Mouse (Mus musculus) hindbrain, embryonic 14.5 days (tissue): ENCODE measurements around the gene Fam124a. TPM values are rescaled to one million over a fixed set of nuclear protein-coding genes. Genes with fewer than 3 reads are reported as not detected.
"Not testable (repeated sequence)": the region's sequence is repeated elsewhere in the genome, so short reads cannot be mapped to it uniquely, and the experiment has no call there.

ENCODE experiments used
- ATAC-seq: fragments of 200-750 bp; cut with Nextera tagmentation; 2 replicates; pipeline ENCODE4 v1.8.0; 2017; ENCODE audit warnings: moderate number of reproducible peaks, mild to moderate bottlenecking, moderate TSS enrichment, moderate library complexity; ENCODE audit not compliant: low FRiP score
- DNase-seq: peaks from one replicate; pipeline ENCODE4 v3.0.0-alpha.2; 2015; ENCODE audit warnings: low spot score
- H3K27ac ChIP-seq: fragments of 300-500 bp; sonication (generic); 2 replicates; pipeline ENCODE4 v1.5.1; 2014; ENCODE audit warnings: mild to moderate bottlenecking, moderate library complexity
- H3K27me3 ChIP-seq: fragments of 300-500 bp; sonication (generic); 2 replicates; pipeline ENCODE4 v1.6.1; 2014; ENCODE audit warnings: mild to moderate bottlenecking, low read length, mixed read lengths; ENCODE audit not compliant: control insufficient read depth, insufficient read depth
- H3K36me3 ChIP-seq: fragments of 300-500 bp; sonication (generic); replicated peaks from 2 replicates; pipeline ENCODE4 v1.6.1; 2014; ENCODE audit not compliant: control insufficient read depth, insufficient read depth
- H3K4me1 ChIP-seq: fragments of 300-500 bp; sonication (generic); replicated peaks from 2 replicates; pipeline ENCODE4 v1.6.1; 2014; ENCODE audit warnings: antibody characterized with exemption, low read length, mixed read lengths; ENCODE audit not compliant: control insufficient read depth, insufficient read depth
- H3K4me2 ChIP-seq: fragments of 300-500 bp; sonication (generic); replicated peaks from 2 replicates; pipeline ENCODE4 v1.6.1; 2014; ENCODE audit warnings: mild to moderate bottlenecking, moderate library complexity
- H3K4me3 ChIP-seq: fragments of 300-500 bp; sonication (generic); replicated peaks from 2 replicates; pipeline ENCODE4 v1.5.1; 2014; ENCODE audit warnings: mild to moderate bottlenecking, low read length
- H3K9ac ChIP-seq: fragments of 300-500 bp; sonication (generic); 2 replicates; pipeline ENCODE4 v1.6.1; 2014
- H3K9me3 ChIP-seq: fragments of 300-500 bp; sonication (generic); 2 replicates; pipeline ENCODE4 v1.6.1; 2016; ENCODE audit warnings: low read length; ENCODE audit not compliant: control insufficient read depth
- WGBS: fragments of 180-500 bp; shearing (Covaris S2); extraction: QIAGEN DNeasy Blood & Tissue Kit; methylation state at CpG from one replicate; pipeline ENCODE4 v1.1.7; 2014; 5-methylcytosine and 5-hydroxymethylcytosine counted together
- polyA plus RNA-seq: library from polyadenylated mRNA; unstranded; fragments of >200 nt; fragmentation: Nextera tagmentation; extraction: Ambion mirVana; gene quantifications from 2 replicates; pipeline ENCODE4 v1.2.1, GENCODE M21; 2014

The Fam124a gene
- polyA plus RNA-seq, 1 experiment from 2014 or later: 32.7 TPM

- Histone ChIP-seq H3K4me1 (peaks cover 12% of the 10 kb centered on the region), H3K9me3 (no peaks in the 10 kb centered on the region), H3K27ac (no peak overlapping the region), H3K4me3 (no peak overlapping the region), H3K4me2 (no peak overlapping the region), H3K36me3 (no peaks in the 10 kb centered on the region), H3K27me3 (no peaks in the 10 kb centered on the region), H3K9ac (no peak overlapping the region)
- ATAC-seq (no peak), DNase-seq (no peak)
- 90% methylated on average over 5 of the region's 5 CpGs for WGBS
Measured at GRCm38 (mm10) chr14:62639551-62639950, 84.0 kb downstream of the Fam124a start.

DNA sequence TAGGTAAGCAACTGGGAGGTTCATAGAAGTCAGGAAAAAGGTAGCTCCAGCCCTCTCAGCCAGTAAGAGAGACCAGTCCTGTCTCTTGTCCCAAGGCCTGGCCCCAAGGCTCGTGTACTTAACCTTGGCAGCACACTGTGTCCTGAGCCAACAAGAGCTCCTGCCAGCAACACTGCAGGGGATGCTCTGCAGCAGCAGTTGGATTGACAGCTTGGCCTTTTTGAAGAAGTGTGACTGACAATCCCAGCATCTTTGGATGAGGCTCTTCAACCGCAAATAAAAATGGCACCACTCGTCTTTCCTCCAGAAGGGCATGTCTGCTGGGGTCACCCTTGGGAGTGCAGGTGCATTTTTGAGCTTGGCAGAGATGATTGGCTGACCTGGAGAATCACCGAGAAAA, 84.9 kb downstream of the Fam124a start:
- Histone ChIP-seq H3K27ac (no peak overlapping the region), H3K4me3 (no peak overlapping the region), H3K4me1 (peaks cover 12% of the 10 kb centered on the region), H3K36me3 (no peaks in the 10 kb centered on the region), H3K9ac (no peak overlapping the region), H3K27me3 (no peaks in the 10 kb centered on the region), H3K4me2 (no peak overlapping the region), H3K9me3 (no peaks in the 10 kb centered on the region)
- WGBS: 52% methylated on average over 4 of the region's 4 CpGs
- DNase-seq (no peak), ATAC-seq (no peak)

DNA sequence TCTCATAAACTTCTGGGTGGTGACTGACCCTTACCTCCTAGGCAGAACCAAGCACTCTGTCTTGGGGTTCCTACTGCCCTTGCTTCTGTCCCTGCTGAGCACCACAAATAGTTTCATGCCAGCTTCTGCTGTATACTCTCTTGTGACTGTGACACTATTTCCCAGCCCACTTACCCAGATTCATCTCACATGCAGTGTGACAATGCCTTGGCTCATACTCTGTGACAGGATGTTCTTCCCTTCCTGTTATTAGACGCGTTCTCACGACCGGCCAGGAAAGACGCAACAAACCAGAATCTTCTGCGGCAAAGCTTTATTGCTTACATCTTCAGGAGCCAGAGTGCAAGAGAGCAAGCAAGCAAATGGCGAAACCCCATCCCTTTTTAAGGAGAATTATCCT, 86.8 kb downstream of the Fam124a start:
- not testable (repeated sequence) for H3K27ac ChIP-seq, H3K4me3 ChIP-seq, H3K36me3 ChIP-seq, H3K4me2 ChIP-seq, ATAC-seq, H3K27me3 ChIP-seq, H3K9me3 ChIP-seq, DNase-seq, H3K9ac ChIP-seq
- peaks cover 10% of the 10 kb centered on the region for H3K4me1 ChIP-seq
- 95% methylated on average over 5 of the region's 7 CpGs for WGBS

DNA sequence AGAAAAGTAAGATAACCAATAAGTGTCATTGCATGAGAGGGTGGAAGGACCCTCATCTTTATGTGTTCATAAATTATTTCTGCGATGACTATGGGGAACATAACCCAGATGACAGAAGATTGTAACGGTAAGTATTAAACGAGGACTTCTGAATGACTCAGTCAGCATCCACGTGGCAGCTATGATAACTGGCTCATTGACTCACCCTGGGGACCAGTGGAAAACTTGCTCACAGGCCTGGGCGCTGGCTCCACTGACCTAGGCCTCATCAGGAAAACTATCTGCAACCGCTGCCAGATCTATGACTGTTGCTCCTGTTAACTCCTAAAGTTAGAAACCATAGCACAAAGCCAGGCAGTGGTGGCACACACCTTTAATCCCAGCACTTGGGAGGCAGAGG, 92.9 kb downstream of the Fam124a start:
- Histone ChIP-seq H3K9me3 (no peaks in the 10 kb centered on the region), H3K4me2 (no peak overlapping the region), H3K4me1 (no peaks in the 10 kb centered on the region), H3K4me3 (no peak overlapping the region), H3K36me3 (no peaks in the 10 kb centered on the region), H3K27me3 (no peaks in the 10 kb centered on the region), H3K9ac (no peak overlapping the region), H3K27ac (no peak overlapping the region)
- WGBS: 89% methylated on average over 6 of the region's 6 CpGs
- DNase-seq: no peak
- no peak for ATAC-seq

GRCm38 (mm10) chr14:62650376-62650775, 94.8 kb downstream of the Fam124a start:
- H3K4me1 ChIP-seq: no peaks in the 10 kb centered on the region
- no peaks in the 10 kb centered on the region for H3K36me3 ChIP-seq
- no peak overlapping the region for H3K4me2 ChIP-seq
- H3K9me3 ChIP-seq: no peaks in the 10 kb centered on the region
- no peak for DNase-seq
- no peak for ATAC-seq
- no peak overlapping the region for H3K9ac ChIP-seq
- H3K4me3 ChIP-seq: no peak overlapping the region
- WGBS: 75% methylated on average over 3 of the region's 3 CpGs
- no peak overlapping the region for H3K27ac ChIP-seq
- no peaks in the 10 kb centered on the region for H3K27me3 ChIP-seq

DNA sequence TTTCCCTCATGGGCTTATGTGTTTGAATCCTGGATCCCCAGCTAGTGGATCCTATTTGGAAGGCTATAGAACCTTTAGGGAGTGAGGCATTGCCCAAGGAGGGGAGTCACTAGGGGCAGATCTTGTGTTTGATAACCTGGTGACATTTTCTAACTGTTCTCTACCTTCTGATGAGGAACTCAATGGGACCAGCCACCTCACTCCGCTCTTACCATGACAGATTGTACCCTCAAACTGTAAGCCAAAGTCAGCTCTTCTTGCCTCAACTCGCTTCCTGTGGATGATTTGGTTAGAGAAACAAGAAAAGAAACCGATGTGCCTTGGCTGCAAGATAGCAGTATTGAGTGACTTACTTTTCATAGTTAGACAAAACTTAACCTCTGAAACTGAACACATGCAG, 96.2 kb downstream of the Fam124a start:
- DNase-seq: no peak
- 95% methylated on average over 3 of the region's 3 CpGs for WGBS

DNA sequence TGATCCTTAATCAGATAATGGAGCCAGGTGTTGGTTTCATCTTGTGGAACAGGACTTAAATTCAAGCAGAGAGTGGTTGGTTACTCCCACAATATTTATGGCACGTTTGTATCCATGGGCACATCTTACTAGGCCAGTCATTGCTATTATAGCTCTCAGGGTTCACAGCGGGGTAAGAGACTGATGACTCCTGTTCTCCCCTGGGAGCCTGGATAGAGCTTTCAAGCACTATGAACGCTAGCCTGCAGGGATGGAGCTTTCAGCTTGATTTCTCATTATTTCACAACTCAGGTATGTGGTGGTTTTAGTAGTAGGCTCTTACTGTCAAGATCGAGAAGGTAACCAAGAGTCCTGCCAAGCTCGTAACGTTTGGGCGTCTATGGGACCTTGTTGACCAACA, 100.5 kb downstream of the Fam124a start:
- H3K4me3 ChIP-seq: no peak overlapping the region
- DNase-seq (no peak), ATAC-seq (no peak)
- H3K36me3 ChIP-seq: no peaks in the 10 kb centered on the region
- H3K9me3 ChIP-seq: no peaks in the 10 kb centered on the region
- H3K27ac ChIP-seq: no peak overlapping the region
- no peak overlapping the region for H3K4me2 ChIP-seq
- H3K4me1 ChIP-seq: no peaks in the 10 kb centered on the region
- no peak overlapping the region for H3K9ac ChIP-seq
- no peaks in the 10 kb centered on the region for H3K27me3 ChIP-seq
- 82% methylated on average over 7 of the region's 7 CpGs for WGBS

More for the DNA sequence above, 96.2 kb downstream of the Fam124a start:
- H3K9ac ChIP-seq: no peak overlapping the region
- H3K27ac ChIP-seq: no peak overlapping the region
- no peaks in the 10 kb centered on the region for H3K4me1 ChIP-seq
- ATAC-seq: no peak
- no peak overlapping the region for H3K4me2 ChIP-seq
- H3K4me3 ChIP-seq: no peak overlapping the region
- H3K27me3 ChIP-seq: no peaks in the 10 kb centered on the region
- H3K36me3 ChIP-seq: no peaks in the 10 kb centered on the region
- no peaks in the 10 kb centered on the region for H3K9me3 ChIP-seq

DNA sequence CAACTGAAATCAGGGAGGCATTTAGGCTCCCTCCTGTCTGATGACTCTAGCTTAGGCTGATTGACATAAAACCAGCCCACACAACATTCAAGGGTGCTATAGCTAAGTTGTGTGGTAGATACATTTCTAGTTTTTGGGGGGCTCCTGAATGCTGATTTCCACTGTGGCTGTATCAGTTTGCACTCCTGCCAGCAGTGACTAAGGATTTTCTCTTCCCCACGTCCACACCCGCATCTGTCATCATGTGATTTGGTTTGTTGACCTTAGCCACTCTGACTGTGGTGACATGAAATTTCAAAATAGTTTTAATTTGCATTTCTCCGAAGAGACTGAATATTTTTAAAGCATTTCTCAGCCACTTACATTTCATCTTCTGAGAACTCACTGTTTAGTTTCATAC, 101.9 kb downstream of the Fam124a start:
- Histone ChIP-seq H3K4me3 (no peak overlapping the region), H3K27me3 (no peaks in the 10 kb centered on the region), H3K27ac (no peak overlapping the region), H3K9ac (no peak overlapping the region), H3K4me1 (no peaks in the 10 kb centered on the region), H3K9me3 (no peaks in the 10 kb centered on the region), H3K36me3 (no peaks in the 10 kb centered on the region), H3K4me2 (no peak overlapping the region)
- no peak for DNase-seq
- WGBS: 87% methylated on average over 3 of the region's 3 CpGs
- no peak for ATAC-seq
